Mouse (Mus musculus) gastrocnemius, postnatal 10 days (tissue): ENCODE results near the gene Gm21958. TPM values are rescaled to one million over a fixed set of nuclear protein-coding genes. Genes with fewer than 3 reads are reported as not detected.
"Not testable (repeated sequence)": the region's sequence is repeated elsewhere in the genome, so short reads cannot be mapped to it uniquely, and the experiment has no call there.

Experiments used
- DNase-seq: peaks from one replicate; pipeline ENCODE4 v3.0.0; 2021; ENCODE audit warnings: mixed read lengths
- total RNA-seq, 2 experiments: library from RNA; stranded (reverse); gene quantifications; 2 replicates each; pipeline ENCODE4 v1.2.3; 2021

The Gm21958 gene
- total RNA-seq, 2 experiments from 2014 or later = not detected

DNA sequence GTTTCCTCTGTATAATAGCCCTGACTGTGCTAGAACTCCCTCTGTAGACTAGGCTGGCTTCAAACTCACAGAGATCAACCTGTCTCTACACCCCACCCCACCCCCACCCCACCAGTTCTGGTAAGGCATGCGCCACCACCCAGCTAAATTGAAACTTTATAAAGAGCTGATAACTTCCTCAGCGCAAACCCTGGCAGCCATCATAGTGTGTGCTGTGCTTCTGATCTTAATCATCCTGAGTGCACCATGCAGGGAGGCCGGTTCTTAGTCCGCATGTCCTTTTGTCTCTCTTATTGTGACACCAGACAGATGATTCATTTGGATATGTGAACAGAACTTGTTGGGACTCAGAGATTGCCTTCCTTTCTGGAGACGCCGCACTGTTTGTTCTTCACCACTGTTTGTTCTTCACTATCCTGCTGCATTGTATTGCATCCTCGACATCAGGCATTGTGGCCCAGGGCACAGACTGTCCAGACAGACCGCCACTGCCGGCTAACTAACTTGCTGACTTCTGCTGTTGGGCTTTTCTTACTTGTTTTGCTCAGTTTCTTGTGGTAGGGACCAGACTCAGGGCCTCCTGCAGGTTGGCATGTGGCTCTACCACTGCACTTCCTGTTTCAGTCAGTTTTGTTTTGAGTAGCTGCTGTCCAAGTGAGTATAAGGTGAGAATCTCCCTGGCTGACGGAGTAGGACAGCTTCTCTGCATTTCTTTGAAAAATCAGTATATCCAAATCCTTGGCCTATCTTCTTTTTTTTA is 9.8 kb upstream of the Gm21958 start:
- no peak for DNase-seq

GRCm38 (mm10) chr3:54718947-54719346 is 4.8 kb upstream of the Gm21958 start:
- no peak for DNase-seq

GRCm38 (mm10) chr3:54717348-54717747 is 3.2 kb upstream of the Gm21958 start:
- no peak for DNase-seq

DNA sequence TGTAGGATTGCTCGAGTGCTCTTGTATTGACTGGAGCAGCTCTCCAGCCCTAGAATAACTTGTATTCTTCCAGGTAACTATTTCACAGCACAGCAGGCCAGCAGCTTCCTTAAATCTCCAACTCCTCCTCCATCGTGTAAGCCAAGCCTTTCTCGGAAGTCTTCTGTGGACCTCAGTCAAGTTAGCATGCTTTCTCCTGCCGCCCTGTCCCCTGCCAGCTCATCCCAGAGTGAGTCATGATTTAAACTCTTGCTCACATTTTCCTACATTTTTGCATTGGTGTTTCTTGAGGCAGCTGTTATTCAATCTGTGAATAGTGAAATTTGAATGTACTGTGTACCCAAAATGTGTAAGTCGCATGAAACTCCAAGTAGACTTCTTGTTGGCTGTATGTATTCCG is 1.3 kb upstream of the Gm21958 start:
- no peak for DNase-seq

- DNase-seq = no peak
These were observed 5.2 kb downstream of the Gm21958 start for GRCm38 (mm10) chr3:54708972-54709371.

DNA sequence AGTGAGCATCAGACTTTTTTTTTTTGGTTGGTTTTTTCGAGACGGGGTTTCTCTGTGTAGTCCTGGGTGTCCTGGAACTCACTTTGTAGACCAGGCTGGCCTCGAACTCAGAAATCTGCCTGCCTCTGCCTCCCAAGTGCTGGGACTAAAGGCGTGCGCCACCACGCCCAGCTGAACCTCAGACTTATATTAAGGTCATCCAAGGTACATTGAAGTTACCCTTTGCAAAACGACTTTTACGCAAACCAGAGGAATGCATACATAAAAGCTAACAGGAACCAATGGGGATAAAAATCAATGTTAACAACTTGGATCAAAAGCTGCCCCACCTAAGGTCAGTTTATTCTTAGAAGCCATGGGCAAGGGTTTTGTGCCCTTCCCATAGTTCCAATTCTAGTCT is 10.0 kb downstream of the Gm21958 start:
- not testable (repeated sequence) for DNase-seq

DNA sequence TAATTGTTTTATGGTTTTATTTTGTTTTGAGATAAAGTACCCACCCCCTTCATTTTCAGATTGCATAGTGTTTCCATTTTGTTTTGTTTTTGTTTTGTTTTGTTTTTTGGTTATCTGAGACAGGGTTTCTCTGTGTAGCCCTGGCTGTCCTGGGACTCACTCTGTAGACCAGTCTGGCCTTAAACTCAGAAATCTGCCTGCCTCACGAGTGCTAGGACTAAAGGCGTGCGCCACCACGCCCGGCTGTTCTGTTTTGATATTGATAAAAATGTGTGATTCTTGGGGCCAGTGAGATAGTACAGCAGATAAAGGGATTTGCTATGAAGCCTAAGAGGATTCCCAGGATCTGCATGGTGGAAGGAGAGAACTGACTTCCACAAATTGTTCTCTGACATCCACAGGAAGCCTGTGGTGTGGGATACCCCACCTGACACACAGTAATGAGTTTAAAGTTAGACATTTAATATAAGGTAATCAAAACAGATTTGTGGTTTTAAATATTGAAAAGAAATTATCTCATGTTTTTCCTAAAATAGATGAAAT is 14.3 kb downstream of the Gm21958 start:
- DNase-seq = no peak

DNA sequence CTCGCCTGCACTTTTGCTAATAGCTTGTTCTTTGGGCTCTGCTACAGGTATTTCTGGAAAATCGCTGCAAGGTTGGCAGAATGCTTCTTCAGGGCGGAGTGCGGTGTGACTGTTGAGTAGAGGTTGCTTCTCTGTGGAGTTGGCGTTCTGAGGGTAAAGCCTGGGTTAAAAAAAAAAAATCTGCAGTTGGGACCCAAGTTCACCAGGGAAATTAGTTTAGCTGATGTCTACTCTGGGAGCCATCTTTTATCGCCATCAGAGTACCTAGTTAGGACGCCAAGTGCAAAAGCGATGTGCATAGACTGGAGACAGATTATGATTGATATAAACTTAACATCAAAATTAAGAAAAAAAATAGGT is 21.1 kb downstream of the Gm21958 start:
- no peak for DNase-seq

GRCm38 (mm10) chr3:54692202-54693055 is 21.7 kb downstream of the Gm21958 start, which contains the start of gene Supt20:
Gene Supt20, plus strand, starts transcription at chr3:54692807.
- peak; percentile 90 for DNase-seq

- DNase-seq = no peak
These were observed 25.1 kb downstream of the Gm21958 start for GRCm38 (mm10) chr3:54689091-54689490.

DNA sequence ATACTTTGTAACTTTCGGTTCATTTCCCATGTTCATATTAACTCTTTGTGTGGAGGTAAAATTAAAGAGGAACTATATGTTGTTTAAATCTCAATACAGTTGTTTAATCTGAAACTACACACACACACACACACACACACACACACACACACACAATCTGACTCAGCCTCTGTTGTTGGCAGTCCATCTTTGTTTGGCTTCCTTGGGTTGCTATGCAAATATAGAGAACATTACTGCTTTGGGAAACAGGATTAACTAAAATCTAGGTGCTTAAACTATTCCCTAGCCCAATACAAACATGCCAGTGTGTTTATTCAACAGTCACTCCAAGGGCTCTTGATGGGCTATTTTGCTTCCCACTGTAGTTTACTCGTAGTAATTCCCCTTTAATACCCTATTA is 26.9 kb downstream of the Gm21958 start:
- DNase-seq = no peak

GRCm38 (mm10) chr3:54685202-54685601 is 29.0 kb downstream of the Gm21958 start:
- no peak for DNase-seq

GRCm38 (mm10) chr3:54681310-54682204 is 32.6 kb downstream of the Gm21958 start:
- DNase-seq = no peak

DNA sequence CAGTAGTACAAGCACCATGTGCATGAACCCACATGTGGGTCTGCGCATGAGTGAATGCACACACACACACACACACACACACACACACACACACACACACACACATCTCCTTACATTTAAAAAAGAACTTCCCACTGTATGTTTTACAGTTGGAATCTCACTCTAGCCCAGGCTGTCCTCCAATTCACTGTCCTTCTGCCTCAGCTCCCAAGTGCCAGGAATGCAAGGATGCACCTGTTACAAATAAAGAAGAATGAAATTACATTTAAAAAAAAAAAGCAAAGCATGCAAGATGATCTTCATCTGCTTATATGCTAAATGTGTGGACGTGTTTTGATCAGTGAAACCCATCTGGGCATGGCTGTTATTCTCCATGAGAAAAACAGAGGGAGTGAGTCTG is 37.3 kb downstream of the Gm21958 start:
- DNase-seq = no peak

GRCm38 (mm10) chr3:54672557-54673529 is 41.3 kb downstream of the Gm21958 start:
- peak; percentile 26 for DNase-seq

GRCm38 (mm10) chr3:54672111-54672510 is 42.0 kb downstream of the Gm21958 start:
- no peak for DNase-seq

DNA sequence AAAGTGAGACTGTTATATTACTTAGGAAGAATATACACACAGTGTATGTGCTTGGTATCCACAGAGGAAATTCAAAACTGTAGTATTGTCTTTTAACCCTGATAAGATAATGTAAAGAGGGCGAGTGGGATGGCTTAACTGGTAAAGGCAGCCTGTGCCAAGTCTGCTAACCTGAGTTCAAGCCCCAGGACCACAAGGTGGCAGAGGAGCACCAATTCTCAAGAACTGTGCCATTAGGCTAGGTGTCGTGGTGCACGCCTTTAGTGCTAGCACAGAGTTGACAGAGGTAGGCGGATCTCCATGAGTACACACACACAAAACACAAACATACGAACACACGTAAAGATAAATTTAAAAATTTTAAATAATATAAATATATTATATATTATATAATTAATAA is 44.6 kb downstream of the Gm21958 start:
- no peak for DNase-seq

DNA sequence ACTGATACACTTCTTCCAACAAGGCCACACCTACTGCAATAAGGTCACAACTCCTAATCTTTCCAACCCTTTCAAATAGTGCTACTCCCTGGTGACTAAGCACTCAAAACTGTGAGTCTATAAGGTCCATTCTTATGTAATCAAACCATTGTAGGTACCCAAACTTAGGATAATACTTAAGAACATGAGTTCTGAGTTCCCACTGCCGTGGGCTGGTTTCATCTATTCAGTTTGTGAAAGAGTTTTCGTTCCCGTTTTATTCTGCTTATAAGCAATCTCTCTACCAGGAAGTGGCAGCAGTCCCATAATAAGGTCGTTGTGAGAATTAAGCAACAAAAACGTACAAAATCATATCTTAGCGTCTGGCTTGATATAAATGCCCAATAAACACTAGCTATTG is 45.4 kb downstream of the Gm21958 start:
- DNase-seq = no peak

- DNase-seq = no peak
These were observed 46.0 kb downstream of the Gm21958 start for GRCm38 (mm10) chr3:54668141-54668540.
